ENCODE assay signal across 7 mouse cellular contexts in the genomic region with DNA sequence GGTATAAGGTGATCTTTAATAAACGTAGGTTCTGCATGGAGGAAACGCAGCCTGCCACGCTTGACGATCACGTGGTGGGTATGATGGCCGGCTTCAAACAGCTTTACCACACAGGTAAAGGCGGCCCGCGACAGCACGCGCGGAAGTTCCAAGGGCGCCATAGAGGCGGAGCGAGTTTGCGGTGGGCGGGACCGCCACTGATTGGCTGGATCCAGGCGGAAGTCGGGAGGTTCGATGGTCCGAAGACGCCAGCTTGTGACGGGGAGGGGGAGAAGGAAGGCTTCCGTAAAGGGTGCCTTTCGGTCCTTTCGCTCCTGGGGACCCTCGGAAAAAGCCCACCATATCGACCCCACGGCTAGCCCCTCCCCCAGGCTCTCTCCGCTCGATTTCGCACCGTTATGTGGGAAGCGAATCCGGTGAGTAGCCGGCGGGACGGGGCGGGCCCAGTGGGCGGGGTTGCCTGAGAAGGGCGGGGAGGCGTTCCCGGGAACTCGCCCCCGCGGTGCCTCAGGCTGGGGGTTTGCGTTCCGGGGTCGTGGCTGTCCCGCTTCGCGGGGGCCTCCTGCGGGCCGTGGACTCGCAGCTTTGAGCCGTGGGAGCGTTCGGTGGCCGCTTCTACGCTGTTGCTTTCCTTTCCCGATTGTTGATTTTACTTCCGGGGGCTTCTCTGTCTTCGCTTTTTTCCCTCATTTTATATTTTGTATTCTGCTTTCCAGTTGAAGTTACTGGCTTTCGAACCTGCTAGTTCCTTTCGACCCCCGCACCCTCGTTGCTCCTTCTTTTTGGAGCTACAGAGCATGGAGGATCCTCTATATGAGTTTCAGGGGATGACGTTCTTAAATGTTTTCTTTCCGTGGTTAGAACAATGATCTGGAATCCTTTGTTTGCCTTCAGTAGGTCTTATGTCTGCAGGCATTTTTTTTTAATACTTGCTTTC. TPM values are rescaled to one million over a fixed set of nuclear protein-coding genes. Genes with fewer than 3 reads are reported as not detected.
DNase-seq lines count a peak whose midpoint lies in the region; ATAC-seq lines count a peak whose summit lies in the region.

No protein-coding gene starts in this region.

- H3K36me3 ChIP-seq in embryonic facial prominence, embryonic 11.5 days (replicated peaks; ENCODE audit: control insufficient read depth, insufficient read depth, low read depth, low read length), result no peaks in the 10 kb centered on the region
- no peaks in the 10 kb centered on the region for H3K36me3 ChIP-seq in limb, embryonic 11.5 days (ENCODE audit: control insufficient read depth, insufficient read depth, low read length)
- no peaks in the 10 kb centered on the region for H3K36me3 ChIP-seq in midbrain, embryonic 14.5 days (ENCODE audit: control insufficient read depth, insufficient read depth, low read length)

- ATAC-seq in embryonic facial prominence, embryonic 11.5 days (replicated peaks; ENCODE audit: insufficient number of reproducible peaks, low FRiP score, low TSS enrichment, low read depth), result peak; percentile 86
- peak; percentile 97 for ATAC-seq in limb, embryonic 11.5 days (ENCODE audit: insufficient number of reproducible peaks, low FRiP score, low TSS enrichment, low read depth)
- ATAC-seq in midbrain, embryonic 14.5 days (ENCODE audit: low FRiP score, low TSS enrichment), result peak; percentile 93

- H3K4me3 ChIP-seq in embryonic facial prominence, embryonic 11.5 days (ENCODE audit: low read depth, low read length), result peak overlapping the region; percentile 64
- H3K4me3 ChIP-seq in limb, embryonic 11.5 days (ENCODE audit: low read depth, low read length), result peak overlapping the region; percentile 58
- peak overlapping the region; percentile 72 for H3K4me3 ChIP-seq in midbrain, embryonic 14.5 days (replicated peaks; ENCODE audit: low read depth, low read length)

- H3K27me3 ChIP-seq in embryonic facial prominence, embryonic 11.5 days (ENCODE audit: control insufficient read depth, insufficient read depth, low read length), result no peaks in the 10 kb centered on the region
- no peaks in the 10 kb centered on the region for H3K27me3 ChIP-seq in limb, embryonic 11.5 days (ENCODE audit: control insufficient read depth, insufficient read depth, low read length)
- no peaks in the 10 kb centered on the region for H3K27me3 ChIP-seq in midbrain, embryonic 14.5 days (ENCODE audit: control insufficient read depth, insufficient read depth, low read length)

- under 1% methylated on average over 68 of the region's 70 CpGs for WGBS in embryonic facial prominence, embryonic 11.5 days
- under 1% methylated on average over 64 of the region's 70 CpGs for WGBS in limb, embryonic 11.5 days
- WGBS in midbrain, embryonic 14.5 days, result under 1% methylated on average over 68 of the region's 70 CpGs

- no peaks in the 10 kb centered on the region for H3K4me1 ChIP-seq in embryonic facial prominence, embryonic 11.5 days (ENCODE audit: control insufficient read depth, insufficient read depth, low read length)
- peaks cover 4% of the 10 kb centered on the region; the same call in 1 of the 2 replicates for H3K4me1 ChIP-seq in limb, embryonic 11.5 days (ENCODE audit: control insufficient read depth, insufficient read depth, low read length)
- H3K4me1 ChIP-seq in midbrain, embryonic 14.5 days (ENCODE audit: control insufficient read depth, insufficient read depth, low read length), result peaks cover 33% of the 10 kb centered on the region

- H3K4me2 ChIP-seq in embryonic facial prominence, embryonic 11.5 days (ENCODE audit: low read depth, low read length), result peak overlapping the region; percentile 55
- peak overlapping the region; percentile 48 for H3K4me2 ChIP-seq in limb, embryonic 11.5 days (ENCODE audit: low read depth, severe bottlenecking)
- H3K4me2 ChIP-seq in midbrain, embryonic 14.5 days (ENCODE audit: low read length), result peak overlapping the region; percentile 57

- H3K27ac ChIP-seq in embryonic facial prominence, embryonic 11.5 days (replicated peaks; ENCODE audit: low read depth, low read length), result peak overlapping the region; percentile 91
- peak overlapping the region; percentile 90 for H3K27ac ChIP-seq in limb, embryonic 11.5 days (replicated peaks; ENCODE audit: low read depth, low read length)
- peak overlapping the region; percentile 96 for H3K27ac ChIP-seq in midbrain, embryonic 14.5 days (replicated peaks; ENCODE audit: low read depth, low read length)

- peak overlapping the region; percentile 81 for H3K9ac ChIP-seq in embryonic facial prominence, embryonic 11.5 days (replicated peaks; ENCODE audit: low read length)
- peak overlapping the region; percentile 81 for H3K9ac ChIP-seq in limb, embryonic 11.5 days (ENCODE audit: low read length)
- peak overlapping the region; percentile 83 for H3K9ac ChIP-seq in midbrain, embryonic 14.5 days (replicated peaks; ENCODE audit: low read length)

- H3K9me3 ChIP-seq in embryonic facial prominence, embryonic 11.5 days (replicated peaks; ENCODE audit: control insufficient read depth, low read length), result no peaks in the 10 kb centered on the region
- H3K9me3 ChIP-seq in limb, embryonic 11.5 days (ENCODE audit: control insufficient read depth, low read length), result no peaks in the 10 kb centered on the region
- H3K9me3 ChIP-seq in midbrain, embryonic 14.5 days (ENCODE audit: control insufficient read depth, low read length), result no peaks in the 10 kb centered on the region

- DNase-seq in adrenal gland, postnatal 14 days, result peak; percentile 96
- DNase-seq in embryonic facial prominence, embryonic 11.5 days (ENCODE audit: low spot score), result peak; percentile 93
- peak; percentile 99 for DNase-seq in heart, adult 11 months
- DNase-seq in kidney, adult 18-20 months, result peak; percentile 96
- peak; percentile 93 for DNase-seq in limb, embryonic 11.5 days (ENCODE audit: low spot score)
- DNase-seq in midbrain, embryonic 14.5 days, result peak; percentile 96
- peak; percentile 91 to 96 for DNase-seq in spleen, adult 18-20 months

RNA-seq across cellular contexts. Expression of a gene that starts 7.0 kb away (rescaled TPM):
- total RNA-seq in adrenal gland, postnatal 14 days (2021), result 20.2 and 23.1 TPM in 2 replicates
- polyA plus RNA-seq in embryonic facial prominence, embryonic 11.5 days (2014; fragmentation: Nextera tagmentation; extraction: Ambion mirVana), result 40.5 and 43.6 TPM in 2 replicates
- 33.3 and 34.4 TPM in 2 replicates for polyA plus RNA-seq in limb, embryonic 11.5 days (2014; fragmentation: Nextera tagmentation; extraction: Ambion mirVana)
- polyA plus RNA-seq in midbrain, embryonic 14.5 days (2014; fragmentation: Nextera tagmentation; extraction: Ambion mirVana), result 79.6 and 111 TPM in 2 replicates

Comparison
In these comparisons a context has a peak if more than half of its experiments do, and no peak if none do; other contexts are left out.
1. Peak in every context shown above with its lines: DNase-seq, ATAC-seq, H3K4me3 ChIP-seq and H3K27ac ChIP-seq.